ENCODE assay signal across 7 mouse cellular contexts in genomic region chr3:88138336-88139242, GRCm38 (mm10). TPM values are rescaled to one million over a fixed set of nuclear protein-coding genes. Genes with fewer than 3 reads are reported as not detected.
A peak's percentile ranks its signal among the peaks of the same experiment; 100 is the strongest.
DNase-seq lines count a peak whose midpoint lies in the region; ATAC-seq and TF ChIP-seq lines count a peak whose summit lies in the region.

No protein-coding gene starts in this region.

- peak overlapping the region; percentile 54 for H3K4me3 ChIP-seq in intestine, postnatal 0 days (ENCODE audit: low read depth, low read length)
- H3K4me3 ChIP-seq in midbrain, embryonic 12.5 days = peak overlapping the region; percentile 56
- H3K4me3 ChIP-seq in small intestine, adult 2 months (ENCODE audit: low read depth, low read length) = peak overlapping the region; percentile 72

- ATAC-seq in intestine, postnatal 0 days = peak; percentile 23
- ATAC-seq in midbrain, embryonic 12.5 days (ENCODE audit: low FRiP score, low read depth) = peak; percentile 66

- no peaks in the 10 kb centered on the region for H3K9me3 ChIP-seq in intestine, postnatal 0 days (ENCODE audit: control insufficient read depth)
- no peaks in the 10 kb centered on the region for H3K9me3 ChIP-seq in midbrain, embryonic 12.5 days

- intact Hi-C loops in left cerebral cortex, postnatal 4 days (cut with DNase I) = loop anchor here (10.0 kb wide), 1 partner anchor 54 kb away; the partner anchor contains the start of gene Iqgap3

- H3K4me2 ChIP-seq in intestine, postnatal 0 days (replicated peaks; ENCODE audit: low read depth) = peak overlapping the region; percentile 85
- H3K4me2 ChIP-seq in midbrain, embryonic 12.5 days (replicated peaks) = peak overlapping the region; percentile 92

- under 1% methylated on average over 32 of the region's 32 CpGs for WGBS in intestine, postnatal 0 days
- WGBS in midbrain, embryonic 12.5 days = under 1% methylated on average over 28 of the region's 32 CpGs
- WGBS in small intestine, adult 2 months = under 1% methylated on average over 32 of the region's 32 CpGs

- no peaks in the 10 kb centered on the region for H3K27me3 ChIP-seq in intestine, postnatal 0 days (replicated peaks; ENCODE audit: control insufficient read depth, insufficient read depth, low read length)
- H3K27me3 ChIP-seq in midbrain, embryonic 12.5 days = peaks cover 27% of the 10 kb centered on the region
- H3K27me3 ChIP-seq in small intestine, adult 2 months (ENCODE audit: control insufficient read depth, insufficient read depth, low read length) = no peaks in the 10 kb centered on the region

- H3K9ac ChIP-seq in intestine, postnatal 0 days (ENCODE audit: low read depth, low read length) = peak overlapping the region; percentile 73
- H3K9ac ChIP-seq in midbrain, embryonic 12.5 days (replicated peaks) = peak overlapping the region; percentile 57

- no peaks in the 10 kb centered on the region for H3K36me3 ChIP-seq in intestine, postnatal 0 days (ENCODE audit: control insufficient read depth, insufficient read depth)
- no peaks in the 10 kb centered on the region for H3K36me3 ChIP-seq in midbrain, embryonic 12.5 days
- no peaks in the 10 kb centered on the region for H3K36me3 ChIP-seq in small intestine, adult 2 months (ENCODE audit: control insufficient read depth, insufficient read depth, low read length)

- no peak for TF ChIP-seq CTCF in intestine, postnatal 0 days (IDR thresholded peaks at IDR 0.05; ENCODE audit: low read depth)
- peak; percentile 11; the same call in 1 of the 2 replicates for TF ChIP-seq CTCF in small intestine, adult 2 months (IDR thresholded peaks at IDR 0.05; ENCODE audit: extremely low read depth, insufficient read length, insufficient replicate concordance, low read depth, low read length)

- peak; percentile 70 for TF ChIP-seq POLR2A in small intestine, adult 2 months (IDR thresholded peaks at IDR 0.05; ENCODE audit: low read depth, low read length)

- H3K4me1 ChIP-seq in intestine, postnatal 0 days (replicated peaks; ENCODE audit: control insufficient read depth, insufficient read depth, low read length) = peaks cover 14% of the 10 kb centered on the region
- H3K4me1 ChIP-seq in midbrain, embryonic 12.5 days = peaks cover 29% of the 10 kb centered on the region
- H3K4me1 ChIP-seq in small intestine, adult 2 months (ENCODE audit: control insufficient read depth, insufficient read depth, insufficient read length, low read length) = peaks cover 28% of the 10 kb centered on the region; the same call in 1 of the 2 replicates

- DNase-seq in adrenal gland, adult 2 months = peak; percentile 97
- peak; percentile 92 for DNase-seq in embryo, embryonic 9.5 days (ENCODE audit: extremely low spot score)
- peak; percentile 92 for DNase-seq in gonadal fat pad, adult 2 months (ENCODE audit: low read depth)
- DNase-seq in left cerebral cortex, postnatal 4 days = peak; percentile 93

- peak overlapping the region; percentile 100 for H3K27ac ChIP-seq in intestine, postnatal 0 days (ENCODE audit: low read depth, low read length)
- peak overlapping the region; percentile 67 for H3K27ac ChIP-seq in midbrain, embryonic 12.5 days (replicated peaks)
- H3K27ac ChIP-seq in small intestine, adult 2 months (ENCODE audit: insufficient read depth, low read depth, low read length) = peak overlapping the region; percentile 96

RNA-seq across cellular contexts. Expression of gene Mef2d, which starts 3.6 kb away (rescaled TPM):
- 100 to 1,000 TPM in 1 of 2 experiments, 10 to 100 TPM in 1; 78.4 to 114 TPM for total RNA-seq in adrenal gland, adult 2 months (2021)
- 173 and 185 TPM in 2 replicates for polyA plus RNA-seq in adrenal gland, adult 2 months (2012; rRNA removed)
- 39.5 and 41.9 TPM in 2 replicates for polyA plus RNA-seq in gonadal fat pad, adult 2 months (2012; rRNA removed)
- 15.8 and 16.2 TPM in 2 replicates for polyA plus RNA-seq in intestine, postnatal 0 days (2015; fragmentation: Nextera tagmentation; extraction: Ambion mirVana)
- 100 to 1,000 TPM; 113 to 121 TPM for total RNA-seq in left cerebral cortex, postnatal 4 days (2021)
- 15.1 and 17.6 TPM in 2 replicates for polyA plus RNA-seq in midbrain, embryonic 12.5 days (2016; fragmentation: Nextera tagmentation; extraction: Ambion mirVana)
- 61.9 and 89.7 TPM in 2 replicates for polyA plus RNA-seq in small intestine, adult 2 months (2012; rRNA removed)

RNA-seq across cellular contexts. Expression of gene Iqgap3, which starts 56.8 kb away (rescaled TPM):
- total RNA-seq in adrenal gland, adult 2 months (2021) = 1 to 10 TPM in 1 of 2 experiments, under 1 TPM in 1; 0.69 to 1.1 TPM
- polyA plus RNA-seq in adrenal gland, adult 2 months (2012; rRNA removed) = 3.0 and 3.6 TPM in 2 replicates
- 1.7 and 2.0 TPM in 2 replicates for polyA plus RNA-seq in gonadal fat pad, adult 2 months (2012; rRNA removed)
- 4.3 TPM in 2 replicates for polyA plus RNA-seq in intestine, postnatal 0 days (2015; fragmentation: Nextera tagmentation; extraction: Ambion mirVana)
- 1 to 10 TPM; 3.5 to 3.9 TPM for total RNA-seq in left cerebral cortex, postnatal 4 days (2021)
- 20.7 and 20.8 TPM in 2 replicates for polyA plus RNA-seq in midbrain, embryonic 12.5 days (2016; fragmentation: Nextera tagmentation; extraction: Ambion mirVana)
- polyA plus RNA-seq in small intestine, adult 2 months (2012; rRNA removed) = 7.1 and 14.6 TPM in 2 replicates

Comparison
In these comparisons a context has a peak if more than half of its experiments do, and no peak if none do; other contexts are left out.
1. Peak in every context shown above with its lines: DNase-seq, ATAC-seq, H3K4me3 ChIP-seq and H3K27ac ChIP-seq.